Mouse (Mus musculus) embryonic fibroblast, embryonic 13.5 days (primary cell): Measurements from ENCODE around the gene Glrx3. TPM values are rescaled to one million over a fixed set of nuclear protein-coding genes. Genes with fewer than 3 reads are reported as not detected.

Experiments used
- H3K27ac ChIP-seq: 2 replicates; pipeline ENCODE4 v1.5.1; 2012; ENCODE audit warnings: low read length, control low read depth, inconsistent platforms; ENCODE audit not compliant: insufficient read depth
- H3K4me1 ChIP-seq: 2 replicates; pipeline ENCODE4 v1.6.1; 2011; ENCODE audit warnings: low read length; ENCODE audit not compliant: control insufficient read depth, insufficient read depth
- H3K4me3 ChIP-seq: 2 replicates; pipeline ENCODE4 v1.5.1; 2011; ENCODE audit warnings: mild to moderate bottlenecking, control low read depth, low read length; ENCODE audit not compliant: insufficient read depth
- CTCF ChIP-seq: IDR thresholded peaks from 2 replicates; pipeline ENCODE4 v1.5.1; 2011; ENCODE audit warnings: mild to moderate bottlenecking, control low read depth, low read length, moderate library complexity, borderline replicate concordance; ENCODE audit not compliant: insufficient read depth
- POLR2A ChIP-seq: IDR thresholded peaks from 2 replicates; pipeline ENCODE4 v1.6.1; 2011; ENCODE audit warnings: low read depth, mild to moderate bottlenecking, control low read depth, low read length, moderate library complexity
- polyA plus RNA-seq: library from polyadenylated mRNA; stranded (reverse); fragments of >200 nt; gene quantifications from 2 replicates; pipeline ENCODE4 v1.2.4, GENCODE M21; 2011; ENCODE audit warnings: low read depth; ENCODE audit not compliant: missing spikeins, insufficient read length

The Glrx3 gene
- 260 and 300 TPM in 2 replicates for polyA plus RNA-seq

- TF ChIP-seq CTCF (no peak), POLR2A (peak; percentile 86)
- Histone ChIP-seq H3K4me1 (no peaks in the 10 kb centered on the region), H3K27ac (peak within 1 kb of the TSS; percentile 74), H3K4me3 (peak within 1 kb of the TSS; percentile 78)
Observed at GRCm38 (mm10) chr7:137437440-137438178, at the start of gene Glrx3. TSS of gene Glrx3 (plus strand) at chr7:137437614.

- TF ChIP-seq CTCF (no peak), POLR2A (no peak)
- H3K27ac ChIP-seq = no peak overlapping the region
- no peaks in the 10 kb centered on the region for H3K4me1 ChIP-seq
- no peak overlapping the region for H3K4me3 ChIP-seq
Observed at GRCm38 (mm10) chr7:137387863-137388262, 49.6 kb upstream of the Glrx3 start.

- Histone ChIP-seq H3K4me1 (no peaks in the 10 kb centered on the region), H3K4me3 (no peak overlapping the region), H3K27ac (no peak overlapping the region)
- TF ChIP-seq CTCF (no peak), POLR2A (no peak)
Observed at GRCm38 (mm10) chr7:137395421-137395820, 42.0 kb upstream of the Glrx3 start.

GRCm38 (mm10) chr7:137397361-137397910 is 40.0 kb upstream of the Glrx3 start:
- Histone ChIP-seq H3K27ac (no peak overlapping the region), H3K4me3 (no peak overlapping the region), H3K4me1 (no peaks in the 10 kb centered on the region)
- TF ChIP-seq CTCF (no peak), POLR2A (no peak)

- no peak for TF ChIP-seq POLR2A
- TF ChIP-seq CTCF = no peak
- Histone ChIP-seq H3K4me1 (no peaks in the 10 kb centered on the region), H3K27ac (no peak overlapping the region), H3K4me3 (no peak overlapping the region)
Observed at GRCm38 (mm10) chr7:137398973-137399372, 38.4 kb upstream of the Glrx3 start.

- Histone ChIP-seq H3K4me3 (no peak overlapping the region), H3K4me1 (peaks cover 4% of the 10 kb centered on the region; the same call in 1 of the 2 replicates), H3K27ac (no peak overlapping the region)
- TF ChIP-seq CTCF (no peak), POLR2A (no peak)
Observed at GRCm38 (mm10) chr7:137404146-137404545, 33.3 kb upstream of the Glrx3 start.

- Histone ChIP-seq H3K4me1 (peaks cover 4% of the 10 kb centered on the region; the same call in 1 of the 2 replicates), H3K27ac (no peak overlapping the region), H3K4me3 (no peak overlapping the region)
- TF ChIP-seq POLR2A (no peak), CTCF (no peak)
Observed at GRCm38 (mm10) chr7:137407428-137408058, 29.9 kb upstream of the Glrx3 start.

- Histone ChIP-seq H3K4me3 (peak within 1 kb of the TSS; percentile 71), H3K27ac (peak within 1 kb of the TSS; percentile 69), H3K4me1 (no peaks in the 10 kb centered on the region)
- TF ChIP-seq POLR2A (peak; percentile 72), CTCF (no peak)
Observed at GRCm38 (mm10) chr7:137410337-137411197, 26.8 kb upstream of the Glrx3 start, which contains the start of gene 9430038I01Rik. TSS of gene 9430038I01Rik (minus strand) at chr7:137410762.

- Histone ChIP-seq H3K27ac (no peak overlapping the region), H3K4me1 (no peaks in the 10 kb centered on the region), H3K4me3 (no peak overlapping the region)
- TF ChIP-seq CTCF (no peak), POLR2A (no peak)
Observed at GRCm38 (mm10) chr7:137414710-137415109, 22.7 kb upstream of the Glrx3 start.
